Mouse (Mus musculus) CH12.LX (cell line): ENCODE measurements around the gene Hacl1. TPM values are rescaled to one million over a fixed set of nuclear protein-coding genes. Genes with fewer than 3 reads are reported as not detected.

ENCODE experiments used
- DNase-seq: peaks from one replicate; pipeline ENCODE4 v3.0.0-alpha.2; 2013; ENCODE audit errors: extremely low read depth
- H3K27ac ChIP-seq: 2 replicates; pipeline ENCODE4 v1.5.1; 2012; ENCODE audit warnings: low read depth, mild to moderate bottlenecking, control low read depth, moderate library complexity; ENCODE audit not compliant: insufficient read depth
- H3K27me3 ChIP-seq: replicated peaks from 2 replicates; pipeline ENCODE3; 2012; ENCODE audit warnings: inconsistent platforms
- H3K36me3 ChIP-seq, 2 experiments: replicated peaks in 1 of 2; 2 replicates each; pipeline versions ENCODE3 to v1.6.1; 2012; ENCODE audit warnings: inconsistent platforms in 1 of 2, low read length in 1 of 2, mild to moderate bottlenecking in 1 of 2, mixed read lengths in 1 of 2, moderate library complexity in 1 of 2; ENCODE audit not compliant: control insufficient read depth in 1 of 2, insufficient read depth in 1 of 2
- H3K4me1 ChIP-seq, 2 experiments: 2 replicates each; pipeline ENCODE4 v1.6.1; 2012; ENCODE audit warnings: inconsistent platforms in 1 of 2, moderate library complexity in 1 of 2; ENCODE audit not compliant: insufficient read depth in 2 of 2, control insufficient read depth in 1 of 2
- H3K4me2 ChIP-seq: 2 replicates; pipeline ENCODE4 v1.6.1; 2012; ENCODE audit warnings: low read depth, mild to moderate bottlenecking, control low read depth; ENCODE audit not compliant: poor library complexity, insufficient read depth, severe bottlenecking
- H3K4me3 ChIP-seq, 3 experiments: fragments of 150-350 bp in 1 of 3; sonication (generic) in 1 of 3; replicated peaks in 1 of 3; 2 replicates each; pipeline versions ENCODE3 to v1.5.1; 2011 to 2012; ENCODE audit warnings: low read depth in 2 of 3, low read length in 2 of 3, mild to moderate bottlenecking in 2 of 3, moderate library complexity in 2 of 3, control low read depth in 1 of 3, improper control_type of control experiment in 1 of 3, inconsistent platforms in 1 of 3, mixed read lengths in 1 of 3; ENCODE audit not compliant: poor library complexity in 1 of 3
- H3K79me2 ChIP-seq: replicated peaks from 2 replicates; pipeline ENCODE4 v1.6.1; 2012; ENCODE audit warnings: mild to moderate bottlenecking, moderate library complexity; ENCODE audit not compliant: control insufficient read depth, poor library complexity, insufficient read depth, severe bottlenecking; ENCODE audit errors: extremely low read depth
- H3K9ac ChIP-seq: 2 replicates; pipeline ENCODE4 v1.6.1; 2012; ENCODE audit warnings: low read depth, mild to moderate bottlenecking, control low read depth, moderate library complexity; ENCODE audit not compliant: insufficient read depth
- H3K9me3 ChIP-seq: replicated peaks from 2 replicates; pipeline ENCODE3; 2012; ENCODE audit warnings: low read length, inconsistent platforms, mixed read lengths
- BHLHE40 ChIP-seq: IDR thresholded peaks from 2 replicates; pipeline ENCODE4 v1.6.1; 2011; ENCODE audit warnings: mild to moderate bottlenecking, low read depth, low read length, improper control_type of control experiment
- CHD1 ChIP-seq: IDR thresholded peaks from 2 replicates; pipeline ENCODE4 v1.6.1; 2012; ENCODE audit warnings: low read depth, low read length, improper control_type of control experiment, inconsistent platforms
- CTCF ChIP-seq, 2 experiments: IDR thresholded peaks in 1 of 2; conservative IDR thresholded peaks in 1 of 2; 2 replicates each; pipeline ENCODE4 v1.5.1; 2011 to 2012; ENCODE audit warnings: low read depth in 2 of 2, low read length in 2 of 2, improper control_type of control experiment in 1 of 2, inconsistent platforms in 1 of 2, mild to moderate bottlenecking in 1 of 2, moderate library complexity in 1 of 2
- ELF1 ChIP-seq: IDR thresholded peaks from 2 replicates; pipeline ENCODE4 v1.6.1; 2014; ENCODE audit warnings: low read depth, mild to moderate bottlenecking, inconsistent platforms, low read length, improper control_type of control experiment
- EP300 ChIP-seq: IDR thresholded peaks from 2 replicates; pipeline ENCODE4 v1.6.1; 2011; ENCODE audit warnings: low read length, improper control_type of control experiment
- ETS1 ChIP-seq: conservative IDR thresholded peaks from 2 replicates; pipeline ENCODE4 v1.6.1; 2012; ENCODE audit warnings: low read depth, mild to moderate bottlenecking, inconsistent platforms, low read length, improper control_type of control experiment, moderate library complexity
- GABPA ChIP-seq: IDR thresholded peaks from 2 replicates; pipeline ENCODE4 v1.6.1; 2012; ENCODE audit warnings: low read depth, low read length, improper control_type of control experiment, inconsistent platforms; ENCODE audit not compliant: insufficient replicate concordance
- HCFC1 ChIP-seq: IDR thresholded peaks from 2 replicates; pipeline ENCODE4 v1.6.1; 2012; ENCODE audit warnings: low read depth, mild to moderate bottlenecking, inconsistent platforms, low read length, improper control_type of control experiment
- IRF4 ChIP-seq: IDR thresholded peaks from 2 replicates; pipeline ENCODE4 v1.6.1; 2014; ENCODE audit warnings: low read depth, mild to moderate bottlenecking, inconsistent platforms, low read length, improper control_type of control experiment
- JUN ChIP-seq: IDR thresholded peaks from 2 replicates; pipeline ENCODE4 v1.6.1; 2011; ENCODE audit warnings: low read depth, mild to moderate bottlenecking, low read length, improper control_type of control experiment, moderate library complexity; ENCODE audit not compliant: insufficient read depth
- JUND ChIP-seq: conservative IDR thresholded peaks from 2 replicates; pipeline ENCODE4 v1.6.1; 2011; ENCODE audit warnings: low read depth, low read length, improper control_type of control experiment
- KAT2A ChIP-seq: IDR thresholded peaks from 2 replicates; pipeline ENCODE4 v1.6.1; 2012; ENCODE audit warnings: low read length, improper control_type of control experiment, inconsistent platforms; ENCODE audit not compliant: insufficient replicate concordance
- MAX ChIP-seq: IDR thresholded peaks from 2 replicates; pipeline ENCODE4 v1.6.1; 2011; ENCODE audit warnings: low read length, improper control_type of control experiment
- MAZ ChIP-seq: IDR thresholded peaks from 2 replicates; pipeline ENCODE4 v1.6.1; 2012; ENCODE audit warnings: low read depth, mild to moderate bottlenecking, inconsistent platforms, low read length, improper control_type of control experiment, moderate library complexity
- MEF2A ChIP-seq: IDR thresholded peaks from 2 replicates; pipeline ENCODE4 v1.6.1; 2014; ENCODE audit warnings: low read depth, mild to moderate bottlenecking, inconsistent platforms, low read length, improper control_type of control experiment, borderline replicate concordance
- MYC ChIP-seq: IDR thresholded peaks from 2 replicates; pipeline ENCODE4 v1.6.1; 2011; ENCODE audit warnings: low read depth, mild to moderate bottlenecking, improper control_type of control experiment, low read length
- NELFE ChIP-seq: IDR thresholded peaks from 2 replicates; pipeline ENCODE4 v1.6.1; 2011; ENCODE audit warnings: low read depth, low read length, improper control_type of control experiment
- NRF1 ChIP-seq: IDR thresholded peaks from 2 replicates; pipeline ENCODE4 v1.6.1; 2014; ENCODE audit warnings: low read depth, mild to moderate bottlenecking, inconsistent platforms, low read length, improper control_type of control experiment, moderate library complexity
- PAX5 ChIP-seq: IDR thresholded peaks from 2 replicates; pipeline ENCODE4 v1.6.1; 2012; ENCODE audit warnings: low read length, inconsistent platforms, mixed read lengths
- POLR2A ChIP-seq: IDR thresholded peaks from 2 replicates; pipeline ENCODE4 v1.6.1; 2011; ENCODE audit warnings: low read depth, mild to moderate bottlenecking, improper control_type of control experiment, low read length
- POLR2AphosphoS2 ChIP-seq: IDR thresholded peaks from 2 replicates; pipeline ENCODE4 v1.6.1; 2011; ENCODE audit warnings: low read depth, low read length, improper control_type of control experiment
- RAD21 ChIP-seq: IDR thresholded peaks from 2 replicates; pipeline ENCODE4 v1.6.1; 2011; ENCODE audit warnings: low read depth, mild to moderate bottlenecking, low read length, improper control_type of control experiment, moderate library complexity
- RCOR1 ChIP-seq: conservative IDR thresholded peaks from 2 replicates; pipeline ENCODE4 v1.6.1; 2012; ENCODE audit warnings: low read depth, mild to moderate bottlenecking, inconsistent platforms, low read length, improper control_type of control experiment
- SIN3A ChIP-seq: IDR thresholded peaks from 2 replicates; pipeline ENCODE4 v1.6.1; 2012; ENCODE audit warnings: low read length, improper control_type of control experiment, inconsistent platforms
- SMC3 ChIP-seq: IDR thresholded peaks from 2 replicates; pipeline ENCODE4 v1.6.1; 2011; ENCODE audit warnings: low read depth, low read length, improper control_type of control experiment
- TBP ChIP-seq: conservative IDR thresholded peaks from 2 replicates; pipeline ENCODE4 v1.6.1; 2011; ENCODE audit warnings: low read depth, low read length, improper control_type of control experiment
- TCF12 ChIP-seq: IDR thresholded peaks from 2 replicates; pipeline ENCODE4 v1.6.1; 2014; ENCODE audit warnings: low read depth, mild to moderate bottlenecking, inconsistent platforms, low read length, improper control_type of control experiment
- UBTF ChIP-seq: IDR thresholded peaks from 2 replicates; pipeline ENCODE4 v1.6.1; 2012; ENCODE audit warnings: low read depth, mild to moderate bottlenecking, inconsistent platforms, low read length, improper control_type of control experiment, moderate library complexity
- USF1 ChIP-seq: IDR thresholded peaks from 2 replicates; pipeline ENCODE4 v1.6.1; 2014; ENCODE audit warnings: low read depth, mild to moderate bottlenecking, inconsistent platforms, low read length, improper control_type of control experiment
- ZC3H11A ChIP-seq: IDR thresholded peaks from 2 replicates; pipeline ENCODE4 v1.6.1; 2012; ENCODE audit warnings: low read depth, mild to moderate bottlenecking, inconsistent platforms, low read length, improper control_type of control experiment
- ZKSCAN1 ChIP-seq: IDR thresholded peaks from 2 replicates; pipeline ENCODE4 v1.6.1; 2012; ENCODE audit warnings: low read depth, inconsistent platforms, low read length, improper control_type of control experiment, borderline replicate concordance
- ZMIZ1 ChIP-seq: IDR thresholded peaks from 2 replicates; pipeline ENCODE4 v1.6.1; 2012; ENCODE audit warnings: low read depth, mild to moderate bottlenecking, inconsistent platforms, low read length, improper control_type of control experiment
- ZNF384 ChIP-seq: IDR thresholded peaks from 2 replicates; pipeline ENCODE4 v1.6.1; 2012; ENCODE audit warnings: low read depth, low read length, improper control_type of control experiment, inconsistent platforms
- dilution Hi-C: fragments of 300-500 bp; cut with MboI; formaldehyde crosslinking; loops from 2 replicates; pipeline ENCODE4 v1.14.3; 2020; ENCODE audit warnings: low sequenced_read_pairs; ENCODE audit not compliant: extremely low pct_unique_long_range_greater_than_20kb, extremely low pct_ligation_motif_present
- in situ Hi-C: fragments of 300-500 bp; cut with MboI; formaldehyde crosslinking; loops from 3 replicates; pipeline ENCODE4 v1.14.3; 2019; ENCODE audit warnings: low sequenced_read_pairs, low pct_ligation_motif_present, low pct_unique_long_range_greater_than_20kb, mixed read lengths
- polyA plus RNA-seq: library from polyadenylated mRNA; unstranded; fragments of >175 nt; gene quantifications from 2 replicates; pipeline ENCODE4 v1.2.1, GENCODE M21; 2012; ENCODE audit warnings: low read depth; ENCODE audit not compliant: insufficient read length
- total RNA-seq, 2 experiments: library from RNA; depleted of rRNA; stranded (reverse); fragments of 300-350 nt in 1 of 2; fragments of >200 nt in 1 of 2; gene quantifications; 2 replicates each; pipeline ENCODE4 v1.2.3; 2012 to 2014

Hacl1 gene
- total and polyA plus RNA-seq, 3 experiments: 13.6 to 22.6 (median 20.2) TPM

GRCm38 (mm10) chr14:31664903-31665565 is 23.9 kb upstream of the Hacl1 start:
- Histone ChIP-seq H3K4me2 (peak overlapping the region; percentile 53), H3K9me3 (peaks cover 8% of the 10 kb centered on the region), H3K79me2 (no peaks in the 10 kb centered on the region), H3K4me3 (peak overlapping the region in 1 of 3 experiments; percentile 15), H3K27ac (peak overlapping the region; percentile 48), H3K36me3 (peaks cover 10 to 32% of the 10 kb centered on the region in 2 experiments), H3K9ac (peak overlapping the region; percentile 33), H3K4me1 (peaks cover 36 to 86% of the 10 kb centered on the region in 2 experiments), H3K27me3 (no peaks in the 10 kb centered on the region)
- DNase-seq: peak; percentile 86
- TF ChIP-seq MAX: no peak
- TF ChIP-seq JUND: no peak
- no peak for TF ChIP-seq ZNF384
- TF ChIP-seq KAT2A: no peak
- TF ChIP-seq MEF2A: no peak
- no peak for TF ChIP-seq RCOR1
- no peak for TF ChIP-seq CHD1
- no peak for TF ChIP-seq ZKSCAN1
- no peak for TF ChIP-seq NRF1
- TF ChIP-seq JUN: no peak
- TF ChIP-seq PAX5: no peak
- TF ChIP-seq ETS1: no peak; the same call in 1 of the 2 replicates
- TF ChIP-seq RAD21: no peak; the same call in 1 of the 2 replicates
- no peak for TF ChIP-seq UBTF
- no peak for TF ChIP-seq CTCF (conservative IDR thresholded peaks at IDR 0.05 in 1 of 2, IDR thresholded peaks at IDR 0.05 in 1 of 2; ENCODE audit: low read depth in 2 of 2, low read length in 2 of 2)
- no peak for TF ChIP-seq USF1
- TF ChIP-seq MYC: peak; percentile 70; the same call in 1 of the 2 replicates
- no peak for TF ChIP-seq NELFE
- TF ChIP-seq MAZ: peak; percentile 73
- peak; percentile 65 for TF ChIP-seq ELF1
- TF ChIP-seq TBP: 0 out of 2 replicates have a peak, but pooled peaks have one; percentile 17
- no peak for TF ChIP-seq ZC3H11A
- TF ChIP-seq EP300: no peak; the same call in 1 of the 2 replicates
- TF ChIP-seq IRF4: peak; percentile 79
- TF ChIP-seq GABPA: no peak
- TF ChIP-seq ZMIZ1: no peak
- TF ChIP-seq TCF12: no peak
- TF ChIP-seq SIN3A: no peak
- TF ChIP-seq BHLHE40: peak; percentile 75
- no peak for TF ChIP-seq HCFC1
- no peak for TF ChIP-seq POLR2AphosphoS2
- TF ChIP-seq POLR2A: no peak
- no peak for TF ChIP-seq SMC3
- dilution Hi-C loops: no loop called here
- in situ Hi-C loops: no loop called here
